Comparison of ENCODE assay signal across 19 mouse cellular contexts in the genomic region with DNA sequence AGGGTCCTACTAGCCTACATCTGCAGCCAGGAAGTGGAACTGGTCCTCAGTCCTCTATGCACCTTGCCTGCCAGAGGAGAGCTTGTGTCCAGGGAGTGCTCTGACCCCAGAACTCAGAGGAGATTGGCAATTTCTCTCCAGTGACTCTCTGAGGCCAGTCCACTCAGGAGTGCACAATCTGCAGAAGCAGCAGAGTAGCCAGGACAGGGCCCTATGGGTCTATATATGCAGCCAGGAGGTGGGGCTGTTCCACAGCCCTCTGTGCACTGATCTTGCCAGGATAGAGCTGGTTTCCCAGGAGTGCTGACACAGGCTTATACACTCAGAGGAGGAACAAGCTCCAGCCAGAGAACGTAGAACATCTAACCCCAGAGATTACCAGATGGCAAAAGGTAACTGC.
DNase-seq lines count a peak whose midpoint lies in the region; ATAC-seq and TF ChIP-seq lines count a peak whose summit lies in the region.
"Had no signal": no experiment of that assay in that cellular context is flagged by ENCODE, and none has a peak within 500 bp of the region (broad histone marks: within the 10 kb centered on the region; RNA-seq: fewer than 3 reads in every experiment).

No protein-coding gene starts in this region.

- H3K4me3 ChIP-seq in heart, postnatal 0 days (ENCODE audit: low read depth, low read length), result no peak overlapping the region
- no peak overlapping the region for H3K4me3 ChIP-seq in heart, embryonic 11.5 days (ENCODE audit: low read depth, low read length)
- no peak overlapping the region for H3K4me3 ChIP-seq in limb, embryonic 11.5 days (ENCODE audit: low read depth, low read length)
- no peak overlapping the region for H3K4me3 ChIP-seq in limb, embryonic 10.5 days
- H3K4me3 ChIP-seq: gastrocnemius, adult 2 months; hindbrain, embryonic 12.5 days; limb, embryonic 13.5 days; liver, embryonic 15.5 days; neural tube, embryonic 12.5 days had no signal

- CTCF ChIA-PET in Patski (lab: Charles Lee), result no interaction called here

- H3K4me1 ChIP-seq in heart, postnatal 0 days (ENCODE audit: control insufficient read depth, insufficient read depth), result no peaks in the 10 kb centered on the region
- H3K4me1 ChIP-seq in heart, embryonic 11.5 days (ENCODE audit: control insufficient read depth, insufficient read depth, low read length), result no peaks in the 10 kb centered on the region
- H3K4me1 ChIP-seq in limb, embryonic 11.5 days (ENCODE audit: control insufficient read depth, insufficient read depth, low read length), result no peaks in the 10 kb centered on the region
- H3K4me1 ChIP-seq in limb, embryonic 10.5 days, result no peaks in the 10 kb centered on the region
- H3K4me1 ChIP-seq: hindbrain, embryonic 12.5 days; limb, embryonic 13.5 days; liver, embryonic 15.5 days; neural tube, embryonic 12.5 days had no signal

- no peak overlapping the region for H3K27ac ChIP-seq in heart, postnatal 0 days (ENCODE audit: low read depth)
- H3K27ac ChIP-seq in heart, embryonic 11.5 days (ENCODE audit: low read depth, low read length), result no peak overlapping the region
- no peak overlapping the region for H3K27ac ChIP-seq in limb, embryonic 11.5 days (replicated peaks; ENCODE audit: low read depth, low read length)
- H3K27ac ChIP-seq in limb, embryonic 10.5 days, result no peak overlapping the region
- H3K27ac ChIP-seq: gastrocnemius, adult 2 months; hindbrain, embryonic 12.5 days; limb, embryonic 13.5 days; liver, embryonic 15.5 days; neural tube, embryonic 12.5 days had no signal

- 60% methylated on average over 1 of the region's 1 CpGs for WGBS in heart, postnatal 0 days
- WGBS in heart, embryonic 11.5 days (ENCODE audit: insufficient replicate concordance), result 66% methylated on average over 1 of the region's 1 CpGs
- 75% methylated on average over 1 of the region's 1 CpGs for WGBS in limb, embryonic 11.5 days
- WGBS in limb, embryonic 10.5 days, result 90% methylated on average over 1 of the region's 1 CpGs

- TF ChIP-seq CTCF in heart, postnatal 0 days (IDR thresholded peaks at IDR 0.05; ENCODE audit: low read depth), result peak; percentile 12; the same call in 1 of the 2 replicates
- peak; percentile 52 for TF ChIP-seq CTCF in Patski (IDR thresholded peaks at IDR 0.05)

- no peak for TF ChIP-seq EP300 in heart, postnatal 0 days (IDR thresholded peaks at IDR 0.05; ENCODE audit: low read depth)

- no peaks in the 10 kb centered on the region for H3K36me3 ChIP-seq in heart, postnatal 0 days (replicated peaks; ENCODE audit: control insufficient read depth, insufficient read depth, low read length)
- no peaks in the 10 kb centered on the region for H3K36me3 ChIP-seq in heart, embryonic 11.5 days (ENCODE audit: control insufficient read depth, insufficient read depth, low read length)
- no peaks in the 10 kb centered on the region for H3K36me3 ChIP-seq in limb, embryonic 11.5 days (ENCODE audit: control insufficient read depth, insufficient read depth, low read length)
- no peaks in the 10 kb centered on the region for H3K36me3 ChIP-seq in limb, embryonic 10.5 days
- H3K36me3 ChIP-seq: hindbrain, embryonic 12.5 days; limb, embryonic 13.5 days; liver, embryonic 15.5 days; neural tube, embryonic 12.5 days had no signal

- no peak for DNase-seq in heart, postnatal 0 days (ENCODE audit: low spot score)
- DNase-seq in limb, embryonic 11.5 days (ENCODE audit: low spot score), result peak; percentile 20
- DNase-seq in limb, embryonic 10.5 days (ENCODE audit: low spot score), result no peak
- DNase-seq in Patski (ENCODE audit: low read depth, low spot score), result no peak
- peak; percentile 15 for DNase-seq in adrenal gland, postnatal 25 days
- no peak for DNase-seq in thymus, postnatal 4 days
- no peak for DNase-seq in thymus, postnatal 14 days
- DNase-seq: cerebellum, adult 18-20 months; forebrain, postnatal 0 days; gastrocnemius, adult 2 months; kidney, adult 18-20 months; retina, postnatal 1 day; thymus, adult 2 months had no signal

- in situ Hi-C loops in Patski (cut with MboI; ENCODE audit: low pct_unique_long_range_greater_than_20kb), result no loop called here

- H3K9me3 ChIP-seq in heart, postnatal 0 days (replicated peaks; ENCODE audit: control insufficient read depth, low read length), result no peaks in the 10 kb centered on the region
- no peaks in the 10 kb centered on the region for H3K9me3 ChIP-seq in heart, embryonic 11.5 days (replicated peaks; ENCODE audit: control insufficient read depth, low read length)
- H3K9me3 ChIP-seq in limb, embryonic 11.5 days (ENCODE audit: control insufficient read depth, low read length), result no peaks in the 10 kb centered on the region
- no peaks in the 10 kb centered on the region for H3K9me3 ChIP-seq in limb, embryonic 10.5 days (replicated peaks)
- H3K9me3 ChIP-seq: hindbrain, embryonic 12.5 days; limb, embryonic 13.5 days; liver, embryonic 15.5 days; neural tube, embryonic 12.5 days had no signal

- no peak for ATAC-seq in heart, postnatal 0 days (ENCODE audit: insufficient read depth, low read depth)
- no peak for ATAC-seq in heart, embryonic 11.5 days (replicated peaks; ENCODE audit: insufficient number of reproducible peaks, low FRiP score, low TSS enrichment)
- ATAC-seq in limb, embryonic 11.5 days (ENCODE audit: insufficient number of reproducible peaks, low FRiP score, low TSS enrichment, low read depth), result no peak
- no peak for ATAC-seq in Patski
- ATAC-seq: CD4-positive, CD25-positive, alpha-beta regulatory T cell, adult 4 months; forebrain, postnatal 0 days had no signal

- H3K9ac ChIP-seq in heart, postnatal 0 days (replicated peaks; ENCODE audit: low read depth, low read length), result no peak overlapping the region
- no peak overlapping the region for H3K9ac ChIP-seq in heart, embryonic 11.5 days (ENCODE audit: low read depth, low read length)
- no peak overlapping the region for H3K9ac ChIP-seq in limb, embryonic 11.5 days (ENCODE audit: low read length)
- H3K9ac ChIP-seq: forebrain, postnatal 0 days; hindbrain, embryonic 12.5 days; limb, embryonic 13.5 days; liver, embryonic 15.5 days; neural tube, embryonic 12.5 days had no signal

- POLR2A ChIA-PET in Patski (lab: Charles Lee), result no interaction called here

- H3K4me2 ChIP-seq in heart, postnatal 0 days (ENCODE audit: low read depth, low read length), result no peak overlapping the region
- H3K4me2 ChIP-seq in heart, embryonic 11.5 days, result no peak overlapping the region
- no peak overlapping the region for H3K4me2 ChIP-seq in limb, embryonic 11.5 days (ENCODE audit: low read depth, severe bottlenecking)
- H3K4me2 ChIP-seq: hindbrain, embryonic 12.5 days; limb, embryonic 13.5 days; liver, embryonic 15.5 days; neural tube, embryonic 12.5 days had no signal

- H3K27me3 ChIP-seq in heart, postnatal 0 days (ENCODE audit: control insufficient read depth, insufficient read depth, low read length), result no peaks in the 10 kb centered on the region
- H3K27me3 ChIP-seq in heart, embryonic 11.5 days (ENCODE audit: control insufficient read depth, insufficient read depth, low read length), result no peaks in the 10 kb centered on the region
- H3K27me3 ChIP-seq in limb, embryonic 11.5 days (ENCODE audit: control insufficient read depth, insufficient read depth, low read length), result no peaks in the 10 kb centered on the region
- no peaks in the 10 kb centered on the region for H3K27me3 ChIP-seq in limb, embryonic 10.5 days (ENCODE audit: low read depth, poor library complexity, severe bottlenecking)
- H3K27me3 ChIP-seq in Patski, result no peaks in the 10 kb centered on the region
- H3K27me3 ChIP-seq: hindbrain, embryonic 12.5 days; limb, embryonic 13.5 days; liver, embryonic 15.5 days; neural tube, embryonic 12.5 days had no signal

Comparison
In these comparisons a context has a peak if more than half of its experiments do, and no peak if none do; other contexts are left out.
1. DNase-seq: peak in limb, embryonic 11.5 days (single experiment) and adrenal gland, postnatal 25 days (single experiment); none in heart, postnatal 0 days (single experiment), limb, embryonic 10.5 days (single experiment), Patski (single experiment), thymus, postnatal 4 days (single experiment) and thymus, postnatal 14 days (single experiment).